Mouse (Mus musculus) hindbrain, embryonic 12.5 days (tissue): Measurements from ENCODE around the gene Cdc37. TPM values are rescaled to one million over a fixed set of nuclear protein-coding genes. Genes with fewer than 3 reads are reported as not detected.
A peak's percentile ranks its signal among the peaks of the same experiment; 100 is the strongest.

ENCODE experiments used
- ATAC-seq: fragments of 200-750 bp; cut with Nextera tagmentation; 2 replicates; pipeline ENCODE4 v1.8.0; 2017; ENCODE audit warnings: moderate TSS enrichment; ENCODE audit not compliant: low FRiP score
- H3K27ac ChIP-seq: fragments of 300-500 bp; sonication (generic); 2 replicates; pipeline ENCODE4 v1.5.1; 2016; ENCODE audit warnings: mild to moderate bottlenecking
- H3K27me3 ChIP-seq: fragments of 300-500 bp; sonication (generic); 2 replicates; pipeline ENCODE4 v1.6.1; 2016; ENCODE audit warnings: mild to moderate bottlenecking
- H3K36me3 ChIP-seq: fragments of 300-500 bp; sonication (generic); 2 replicates; pipeline ENCODE4 v1.6.1; 2016; ENCODE audit warnings: mild to moderate bottlenecking
- H3K4me1 ChIP-seq: fragments of 300-500 bp; sonication (generic); 2 replicates; pipeline ENCODE4 v1.6.1; 2016
- H3K4me2 ChIP-seq: fragments of 300-500 bp; sonication (generic); replicated peaks from 2 replicates; pipeline ENCODE4 v1.6.1; 2016; ENCODE audit warnings: mild to moderate bottlenecking
- H3K4me3 ChIP-seq: fragments of 300-500 bp; sonication (generic); 2 replicates; pipeline ENCODE4 v1.5.1; 2016; ENCODE audit warnings: mild to moderate bottlenecking
- H3K9ac ChIP-seq: fragments of 300-500 bp; sonication (generic); 2 replicates; pipeline ENCODE4 v1.6.1; 2016; ENCODE audit warnings: mild to moderate bottlenecking, moderate library complexity
- H3K9me3 ChIP-seq: fragments of 300-500 bp; sonication (generic); replicated peaks from 2 replicates; pipeline ENCODE4 v1.6.1; 2016; ENCODE audit warnings: mild to moderate bottlenecking
- WGBS: fragments of 180-500 bp; shearing (Covaris S2); methylation state at CpG from one replicate; pipeline ENCODE4 v1.1.7; 2016; 5-methylcytosine and 5-hydroxymethylcytosine counted together
- polyA plus RNA-seq: library from polyadenylated mRNA; unstranded; fragments of >200 nt; fragmentation: Nextera tagmentation; extraction: Ambion mirVana; gene quantifications from 2 replicates; pipeline ENCODE4 v1.2.1, GENCODE M21; 2016

Gene Cdc37
- polyA plus RNA-seq, 1 experiment from 2014 or later, result 271 TPM

- 87% methylated on average over 6 of the region's 6 CpGs for WGBS
- H3K27ac ChIP-seq, result no peak overlapping the region
These were observed 45.0 kb downstream of the Cdc37 start for GRCm38 (mm10) chr9:21104814-21105213.

GRCm38 (mm10) chr9:21102076-21102475, 47.7 kb downstream of the Cdc37 start:
- WGBS, result 85% methylated on average over 2 of the region's 2 CpGs
- ATAC-seq, result no peak

More at GRCm38 (mm10) chr9:21104814-21105213, 45.0 kb downstream of the Cdc37 start:
- no peak overlapping the region for H3K4me2 ChIP-seq
- H3K27me3 ChIP-seq, result no peaks in the 10 kb centered on the region
- H3K9me3 ChIP-seq, result no peaks in the 10 kb centered on the region
- H3K9ac ChIP-seq, result no peak overlapping the region
- no peak for ATAC-seq
- H3K4me1 ChIP-seq, result peaks cover 12% of the 10 kb centered on the region; the same call in 1 of the 2 replicates
- H3K4me3 ChIP-seq, result no peak overlapping the region
- peaks cover 7% of the 10 kb centered on the region for H3K36me3 ChIP-seq

GRCm38 (mm10) chr9:21100447-21101161, 49.2 kb downstream of the Cdc37 start:
- Histone ChIP-seq H3K9me3 (no peaks in the 10 kb centered on the region), H3K27me3 (no peaks in the 10 kb centered on the region), H3K4me3 (no peak overlapping the region), H3K4me1 (peaks cover 12% of the 10 kb centered on the region; the same call in 1 of the 2 replicates), H3K27ac (no peak overlapping the region), H3K4me2 (0 out of 2 replicates have a peak overlapping the region, but pooled peaks have one; percentile 6), H3K36me3 (no peaks in the 10 kb centered on the region), H3K9ac (peak overlapping the region; percentile 35; the same call in 1 of the 2 replicates)
- 45% methylated on average over 15 of the region's 15 CpGs for WGBS
- no peak for ATAC-seq

More at GRCm38 (mm10) chr9:21102076-21102475, 47.7 kb downstream of the Cdc37 start:
- Histone ChIP-seq H3K4me1 (peaks cover 12% of the 10 kb centered on the region; the same call in 1 of the 2 replicates), H3K4me3 (no peak overlapping the region), H3K27ac (no peak overlapping the region), H3K4me2 (no peak overlapping the region), H3K9ac (no peak overlapping the region), H3K36me3 (no peaks in the 10 kb centered on the region), H3K9me3 (no peaks in the 10 kb centered on the region), H3K27me3 (no peaks in the 10 kb centered on the region)

- 84% methylated on average over 8 of the region's 8 CpGs for whole genome bisulfite sequencing
- no peak overlapping the region for H3K4me2 ChIP-seq
These were observed 52.0 kb downstream of the Cdc37 start for GRCm38 (mm10) chr9:21097793-21098192.

GRCm38 (mm10) chr9:21095958-21096357, 53.8 kb downstream of the Cdc37 start:
- WGBS, result 71% methylated on average over 4 of the region's 4 CpGs

More at GRCm38 (mm10) chr9:21097793-21098192, 52.0 kb downstream of the Cdc37 start:
- no peak overlapping the region for H3K9ac ChIP-seq
- H3K4me3 ChIP-seq, result no peak overlapping the region
- H3K36me3 ChIP-seq, result no peaks in the 10 kb centered on the region
- peaks cover 7% of the 10 kb centered on the region; the same call in 1 of the 2 replicates for H3K4me1 ChIP-seq
- H3K9me3 ChIP-seq, result no peaks in the 10 kb centered on the region
- no peak for ATAC-seq
- H3K27me3 ChIP-seq, result no peaks in the 10 kb centered on the region
- no peak overlapping the region for H3K27ac ChIP-seq

GRCm38 (mm10) chr9:21093423-21093822, 56.4 kb downstream of the Cdc37 start:
- Histone ChIP-seq H3K4me1 (peaks cover 17% of the 10 kb centered on the region), H3K4me2 (no peak overlapping the region), H3K9me3 (no peaks in the 10 kb centered on the region), H3K4me3 (no peak overlapping the region), H3K36me3 (peaks cover 16% of the 10 kb centered on the region), H3K27ac (no peak overlapping the region), H3K9ac (no peak overlapping the region), H3K27me3 (no peaks in the 10 kb centered on the region)
- no peak for ATAC-seq
- WGBS, result 96% methylated on average over 9 of the region's 9 CpGs

More at GRCm38 (mm10) chr9:21095958-21096357, 53.8 kb downstream of the Cdc37 start:
- H3K9me3 ChIP-seq, result no peaks in the 10 kb centered on the region
- no peaks in the 10 kb centered on the region for H3K27me3 ChIP-seq
- no peaks in the 10 kb centered on the region for H3K36me3 ChIP-seq
- H3K4me1 ChIP-seq, result peaks cover 8% of the 10 kb centered on the region
- no peak overlapping the region for H3K9ac ChIP-seq
- no peak for ATAC-seq
- no peak overlapping the region for H3K4me2 ChIP-seq
- H3K4me3 ChIP-seq, result no peak overlapping the region
- H3K27ac ChIP-seq, result no peak overlapping the region

- H3K4me2 ChIP-seq, result peak within 1 kb of the TSS; percentile 90
- H3K4me1 ChIP-seq, result peaks cover 20% of the 10 kb centered on the region
- under 1% methylated on average over 54 of the region's 54 CpGs for WGBS
- peak; percentile 100 for ATAC-seq
- H3K27me3 ChIP-seq, result no peaks in the 10 kb centered on the region
- H3K36me3 ChIP-seq, result peaks cover 33% of the 10 kb centered on the region
- peak within 1 kb of the TSS; percentile 92 for H3K27ac ChIP-seq
- H3K9ac ChIP-seq, result peak within 1 kb of the TSS; percentile 70
- no peaks in the 10 kb centered on the region for H3K9me3 ChIP-seq
- H3K4me3 ChIP-seq, result peak within 1 kb of the TSS; percentile 61
These were observed 58.0 kb downstream of the Cdc37 start, which contains the start of the genes Gm38431 and Raver1 for GRCm38 (mm10) chr9:21091707-21092320. Gm38431 (minus strand) TSS chr9:21091997. Raver1 (minus strand) TSS chr9:21092008.

- Histone ChIP-seq H3K9ac (peak overlapping the region; percentile 70), H3K27ac (peak overlapping the region; percentile 92), H3K4me1 (peaks cover 20% of the 10 kb centered on the region), H3K9me3 (no peaks in the 10 kb centered on the region), H3K4me2 (peak overlapping the region; percentile 90), H3K36me3 (peaks cover 39% of the 10 kb centered on the region), H3K27me3 (no peaks in the 10 kb centered on the region), H3K4me3 (peak overlapping the region; percentile 61)
- 5% methylated on average over 24 of the region's 24 CpGs for WGBS
- ATAC-seq, result no peak; the same call in 1 of the 2 replicates
These were observed 58.6 kb downstream of the Cdc37 start for GRCm38 (mm10) chr9:21090972-21091706.

GRCm38 (mm10) chr9:21090537-21090936, 59.2 kb downstream of the Cdc37 start:
- no peak for ATAC-seq
- H3K27ac ChIP-seq, result 0 out of 2 replicates have a peak overlapping the region, but pooled peaks have one; percentile 92
- 81% methylated on average over 1 of the region's 1 CpGs for WGBS
- H3K27me3 ChIP-seq, result no peaks in the 10 kb centered on the region
- peak overlapping the region; percentile 61 for H3K4me3 ChIP-seq
- peak overlapping the region; percentile 70 for H3K9ac ChIP-seq
- H3K4me2 ChIP-seq, result peak overlapping the region; percentile 90
- peaks cover 45% of the 10 kb centered on the region for H3K36me3 ChIP-seq
- H3K4me1 ChIP-seq, result peaks cover 20% of the 10 kb centered on the region
- no peaks in the 10 kb centered on the region for H3K9me3 ChIP-seq

- H3K4me1 ChIP-seq, result 0 out of 2 replicates have a peak, but pooled peaks cover 2% of the 10 kb centered on the region
- H3K27me3 ChIP-seq, result no peaks in the 10 kb centered on the region
- no peak overlapping the region for H3K4me3 ChIP-seq
- H3K9me3 ChIP-seq, result no peaks in the 10 kb centered on the region
- H3K27ac ChIP-seq, result no peak overlapping the region
- H3K4me2 ChIP-seq, result no peak overlapping the region
- 94% methylated on average over 3 of the region's 3 CpGs for WGBS
- ATAC-seq, result no peak
- H3K9ac ChIP-seq, result no peak overlapping the region
- peaks cover 90% of the 10 kb centered on the region for H3K36me3 ChIP-seq
These were observed 66.5 kb downstream of the Cdc37 start for GRCm38 (mm10) chr9:21083324-21083723.
